Comparison of ENCODE assay signal across 12 mouse cellular contexts in the genomic region with DNA sequence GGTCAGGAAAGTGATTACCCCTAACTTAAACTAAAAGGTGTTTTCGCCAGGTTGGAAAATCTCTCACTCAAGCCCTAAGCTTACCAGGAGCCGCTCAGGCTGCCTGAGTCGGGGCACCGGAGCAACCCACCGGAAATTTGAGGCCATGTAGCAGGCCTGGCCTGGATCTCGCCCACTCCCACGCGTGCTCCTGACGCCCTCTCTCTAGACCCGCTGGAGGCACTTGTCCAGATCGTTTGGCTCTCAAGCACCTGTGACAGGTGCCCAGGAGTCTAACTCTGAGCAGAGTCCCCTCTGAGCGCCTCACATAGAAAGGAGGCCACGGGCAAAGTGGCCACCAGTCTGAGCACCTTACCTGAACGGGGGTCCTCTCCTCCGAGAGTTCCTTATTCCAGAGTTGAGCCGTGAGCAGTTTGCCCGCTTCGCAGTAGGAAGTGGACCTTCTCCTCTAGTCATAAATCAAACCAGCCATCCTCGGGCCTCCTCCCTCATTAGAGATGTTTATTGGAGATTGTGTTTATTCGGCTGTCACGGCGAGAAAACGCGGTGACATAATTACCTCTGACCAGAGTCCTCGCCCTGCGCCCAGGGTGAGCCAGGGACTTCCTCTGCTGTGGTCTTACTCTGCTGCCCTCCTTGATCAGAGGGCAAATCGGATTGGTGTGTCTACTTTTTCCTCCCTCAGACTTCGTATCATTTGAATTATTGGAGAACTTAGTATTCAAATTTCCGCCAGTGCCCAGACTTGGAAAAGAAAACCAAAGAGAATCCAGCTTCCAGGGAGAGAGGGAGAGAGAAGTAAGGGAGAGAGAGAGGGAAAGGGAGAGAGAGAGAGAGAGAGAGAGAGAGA. TPM values are rescaled to one million over a fixed set of nuclear protein-coding genes. Genes with fewer than 3 reads are reported as not detected.
DNase-seq lines count a peak whose midpoint lies in the region; ATAC-seq and TF ChIP-seq lines count a peak whose summit lies in the region.
"Had no signal": no experiment of that assay in that cellular context is flagged by ENCODE, and none has a peak within 500 bp of the region (broad histone marks: within the 10 kb centered on the region; RNA-seq: fewer than 3 reads in every experiment).

No protein-coding gene starts in this region.

- ATAC-seq in embryonic facial prominence, embryonic 12.5 days (ENCODE audit: insufficient number of reproducible peaks, insufficient read depth, low FRiP score, low TSS enrichment): no peak
- ATAC-seq in hindbrain, postnatal 0 days: no peak
- no peak for ATAC-seq in neural tube, embryonic 12.5 days (ENCODE audit: low FRiP score, low read depth)
- no peak for ATAC-seq in inflammation-experienced regulatory T-cells, adult 6 months

- H3K27ac ChIP-seq in embryonic facial prominence, embryonic 12.5 days: no peak overlapping the region
- peak overlapping the region; percentile 68 for H3K27ac ChIP-seq in hindbrain, postnatal 0 days
- no peak overlapping the region for H3K27ac ChIP-seq in neural tube, embryonic 12.5 days
- H3K27ac ChIP-seq: liver, embryonic 14.5 days had no signal

- no peak overlapping the region for H3K4me2 ChIP-seq in embryonic facial prominence, embryonic 12.5 days (replicated peaks)
- peak overlapping the region; percentile 65 for H3K4me2 ChIP-seq in hindbrain, postnatal 0 days (ENCODE audit: low read depth, low read length)
- H3K4me2 ChIP-seq in neural tube, embryonic 12.5 days (replicated peaks): peak overlapping the region; percentile 72

- DNase-seq in cerebellum, adult 18-20 months: peak; percentile 49 to 67
- peak; percentile 15 for DNase-seq in hindbrain, postnatal 0 days (ENCODE audit: low spot score)
- no peak for DNase-seq in spleen, adult 18-20 months
- DNase-seq in urinary bladder, postnatal 4 days (ENCODE audit: low spot score in 2 of 2): no peak
- no peak for DNase-seq in left cerebral cortex, adult 18-20 months (ENCODE audit: low spot score in 2 of 2)
- DNase-seq: gastrocnemius, postnatal 25 days; kidney, postnatal 25 days had no signal

- no peaks in the 10 kb centered on the region for H3K9me3 ChIP-seq in embryonic facial prominence, embryonic 12.5 days
- H3K9me3 ChIP-seq in hindbrain, postnatal 0 days (ENCODE audit: low read length): no peaks in the 10 kb centered on the region
- H3K9me3 ChIP-seq in neural tube, embryonic 12.5 days: no peaks in the 10 kb centered on the region
- H3K9me3 ChIP-seq: G1E had no signal

- no peaks in the 10 kb centered on the region for H3K36me3 ChIP-seq in embryonic facial prominence, embryonic 12.5 days
- no peaks in the 10 kb centered on the region for H3K36me3 ChIP-seq in hindbrain, postnatal 0 days (ENCODE audit: insufficient read depth, low read length)
- H3K36me3 ChIP-seq in neural tube, embryonic 12.5 days: no peaks in the 10 kb centered on the region
- H3K36me3 ChIP-seq: G1E had no signal

- H3K4me3 ChIP-seq in embryonic facial prominence, embryonic 12.5 days: peak overlapping the region; percentile 19
- peak overlapping the region; percentile 60 for H3K4me3 ChIP-seq in hindbrain, postnatal 0 days (ENCODE audit: low read length)
- peak overlapping the region; percentile 34 for H3K4me3 ChIP-seq in neural tube, embryonic 12.5 days

- no peak for TF ChIP-seq CTCF in hindbrain, postnatal 0 days (IDR thresholded peaks at IDR 0.05; ENCODE audit: low read depth)

- peaks cover 93% of the 10 kb centered on the region for H3K27me3 ChIP-seq in embryonic facial prominence, embryonic 12.5 days
- H3K27me3 ChIP-seq in hindbrain, postnatal 0 days (ENCODE audit: insufficient read depth, low read length): peaks cover 39% of the 10 kb centered on the region
- peaks cover 96% of the 10 kb centered on the region for H3K27me3 ChIP-seq in neural tube, embryonic 12.5 days (replicated peaks)

- H3K9ac ChIP-seq in embryonic facial prominence, embryonic 12.5 days: no peak overlapping the region
- peak overlapping the region; percentile 84 for H3K9ac ChIP-seq in hindbrain, postnatal 0 days (replicated peaks; ENCODE audit: low read length)
- H3K9ac ChIP-seq in neural tube, embryonic 12.5 days: peak overlapping the region; percentile 47; the same call in 1 of the 2 replicates
- H3K9ac ChIP-seq: liver, embryonic 14.5 days had no signal

- peaks cover 9% of the 10 kb centered on the region; the same call in 1 of the 2 replicates for H3K4me1 ChIP-seq in embryonic facial prominence, embryonic 12.5 days
- peaks cover 4% of the 10 kb centered on the region; the same call in 1 of the 2 replicates for H3K4me1 ChIP-seq in hindbrain, postnatal 0 days (ENCODE audit: insufficient read depth, low read length)
- H3K4me1 ChIP-seq in neural tube, embryonic 12.5 days: peaks cover 52% of the 10 kb centered on the region

- WGBS in embryonic facial prominence, embryonic 12.5 days: under 1% methylated on average over 29 of the region's 29 CpGs
- WGBS in hindbrain, postnatal 0 days: 8% methylated on average over 29 of the region's 29 CpGs
- 2% methylated on average over 29 of the region's 29 CpGs for WGBS in neural tube, embryonic 12.5 days

RNA-seq across cellular contexts. Expression of gene Pax6, which starts 1.4 kb away (rescaled TPM):
- 13.7 and 20.8 TPM in 2 replicates for polyA plus RNA-seq in embryonic facial prominence, embryonic 12.5 days (2016; fragmentation: Nextera tagmentation; extraction: Ambion mirVana)
- total RNA-seq in hindbrain, postnatal 0 days (2014; rRNA removed): 88.7 and 136 TPM in 2 replicates
- 68.7 and 82.3 TPM in 2 replicates for polyA plus RNA-seq in hindbrain, postnatal 0 days (2015; fragmentation: Nextera tagmentation; extraction: Ambion mirVana)
- polyA plus RNA-seq in neural tube, embryonic 12.5 days (2016; fragmentation: Nextera tagmentation; extraction: Ambion mirVana): 23.8 and 25.7 TPM in 2 replicates
- polyA plus RNA-seq in inflammation-experienced regulatory T-cells, adult 6 months (2017; shearing (Covaris generic)): under 1 TPM in 2 of 3 experiments, not detected in 1; 0.20 to 0.67 TPM
- total RNA-seq in left cerebral cortex, adult 18-20 months (2021): 10 to 100 TPM in 1 of 2 experiments, 1 to 10 TPM in 1; 8.8 to 10.3 TPM
- total RNA-seq: gastrocnemius, postnatal 25 days had no signal

Comparison
In these comparisons a context has a peak if more than half of its experiments do, and no peak if none do; other contexts are left out.
1. DNase-seq: peak in cerebellum, adult 18-20 months (2 of 2) and hindbrain, postnatal 0 days (single experiment); none in spleen, adult 18-20 months (0 of 2), urinary bladder, postnatal 4 days (0 of 2) and left cerebral cortex, adult 18-20 months (0 of 2).
2. Peak in every context shown above with its lines, with median percentiles within 50 percentile points of each other: H3K4me3 ChIP-seq.